Mouse (Mus musculus) bone marrow, adult 2 months (tissue): ENCODE measurements around the gene Dgki. TPM values are rescaled to one million over a fixed set of nuclear protein-coding genes. Genes with fewer than 3 reads are reported as not detected.

Experiments
- H3K27ac ChIP-seq: fragments of 200-500 bp; 2 replicates; pipeline ENCODE4 v1.5.1; 2012; ENCODE audit warnings: low read depth, mild to moderate bottlenecking, control low read depth, inconsistent platforms, low read length; ENCODE audit not compliant: control insufficient read depth, poor library complexity, insufficient read depth
- H3K4me1 ChIP-seq: fragments of 200-500 bp; 2 replicates; pipeline ENCODE4 v1.6.1; 2011; ENCODE audit warnings: low read length; ENCODE audit not compliant: control insufficient read depth, insufficient read depth
- H3K4me3 ChIP-seq: fragments of 200-500 bp; replicated peaks from 2 replicates; pipeline ENCODE3; 2011; ENCODE audit warnings: mild to moderate bottlenecking, low read depth, low read length, control low read depth; ENCODE audit not compliant: control insufficient read depth
- CTCF ChIP-seq: fragments of 200-500 bp; IDR thresholded peaks from 2 replicates; pipeline ENCODE4 v1.5.1; 2011; ENCODE audit warnings: low read length, control low read depth; ENCODE audit not compliant: control insufficient read depth, insufficient read depth
- POLR2A ChIP-seq: fragments of 200-500 bp; IDR thresholded peaks from 2 replicates; pipeline ENCODE4 v1.6.1; 2011; ENCODE audit warnings: low read depth, mild to moderate bottlenecking, control low read depth, low read length, borderline replicate concordance; ENCODE audit not compliant: control insufficient read depth
- WGBS: fragments of 180-500 bp; shearing (Covaris S2); methylation state at CpG from one replicate; pipeline ENCODE4 v1.1.7; 2018; 5-methylcytosine and 5-hydroxymethylcytosine counted together
- polyA plus RNA-seq: library from polyadenylated mRNA; stranded (reverse); fragments of >200 nt; gene quantifications from 2 replicates; pipeline ENCODE4 v1.2.4, GENCODE M21; 2011; ENCODE audit warnings: low replicate concordance; ENCODE audit not compliant: missing spikeins, insufficient read depth, insufficient read length

Gene Dgki
- polyA plus RNA-seq, 1 experiment = 7.2 TPM

DNA sequence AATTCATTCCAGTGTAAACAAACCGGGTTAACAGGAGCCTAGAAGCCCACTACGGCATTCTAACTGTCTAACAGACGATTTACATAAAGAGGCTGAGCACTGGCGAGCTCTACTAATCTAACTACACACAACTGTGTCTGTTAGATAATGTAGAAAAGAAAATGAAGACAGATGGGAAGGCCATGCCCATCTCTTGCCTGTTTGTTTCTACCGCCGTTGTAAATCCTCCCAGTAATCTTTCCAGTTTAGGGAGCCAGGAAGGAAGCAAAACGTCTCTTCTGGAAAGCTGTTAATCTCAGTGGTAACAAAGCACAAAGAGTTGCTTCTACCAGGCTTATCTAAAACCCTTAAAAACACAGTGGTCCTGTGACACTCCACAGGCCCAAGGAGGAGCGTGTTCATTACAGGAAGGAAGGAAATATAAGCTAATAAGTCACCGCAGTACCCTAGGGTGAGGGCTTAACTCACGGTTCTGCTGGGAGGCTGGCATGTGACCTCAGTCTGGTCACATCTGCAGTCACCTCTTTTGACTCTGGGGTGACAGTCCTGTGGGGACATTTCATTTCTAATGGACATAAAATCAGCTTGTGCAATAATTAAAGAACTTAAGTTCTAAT, 235.7 kb downstream of the Dgki start:
- H3K4me3 ChIP-seq = no peak overlapping the region
- no peaks in the 10 kb centered on the region; the same call in 1 of the 2 replicates for H3K4me1 ChIP-seq
- H3K27ac ChIP-seq = no peak overlapping the region
- no peak for TF ChIP-seq CTCF
- TF ChIP-seq POLR2A = no peak
- 17% methylated on average over 10 of the region's 10 CpGs for WGBS

DNA sequence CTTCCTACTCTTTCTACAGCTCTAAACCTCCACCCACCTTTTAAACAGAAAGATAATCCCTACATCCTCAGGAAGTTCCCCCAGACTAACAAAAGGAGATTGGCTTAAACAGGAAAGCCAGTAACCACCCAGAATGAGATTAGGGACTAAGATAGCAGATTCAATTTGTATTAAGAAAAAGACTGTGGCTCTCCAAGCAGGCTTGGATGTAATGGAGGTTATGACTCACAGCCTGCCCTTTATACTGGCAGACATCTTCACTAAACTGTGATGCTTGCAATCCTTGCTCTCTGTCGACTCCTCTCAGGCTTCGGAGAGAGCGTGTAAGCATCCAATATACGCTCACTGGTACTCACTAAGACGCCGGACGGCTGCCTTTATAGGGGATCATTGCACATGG, 236.7 kb downstream of the Dgki start:
- 83% methylated on average over 7 of the region's 7 CpGs for WGBS
- H3K4me3 ChIP-seq = no peak overlapping the region
- H3K27ac ChIP-seq = no peak overlapping the region
- TF ChIP-seq POLR2A = no peak
- TF ChIP-seq CTCF = no peak
- no peaks in the 10 kb centered on the region; the same call in 1 of the 2 replicates for H3K4me1 ChIP-seq

DNA sequence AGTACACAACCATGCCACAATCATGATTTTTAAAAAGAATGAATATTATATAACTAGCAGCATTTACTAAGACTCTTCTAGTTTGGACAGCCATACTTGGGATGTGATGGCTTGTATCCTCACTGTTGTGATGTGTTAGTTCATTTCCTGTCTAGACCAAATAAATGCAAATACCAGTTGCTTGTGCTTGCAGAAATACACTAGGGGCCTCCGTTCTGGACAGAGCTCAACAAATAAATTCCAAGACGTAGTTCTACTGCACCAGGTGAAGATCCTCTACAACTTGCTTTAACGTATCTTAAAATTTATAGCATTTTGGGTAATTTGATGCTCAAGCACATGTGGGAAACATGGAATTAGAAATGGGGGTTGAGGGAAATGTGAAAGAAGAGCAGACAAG, 239.9 kb downstream of the Dgki start:
- TF ChIP-seq CTCF (no peak), POLR2A (no peak)
- Histone ChIP-seq H3K4me3 (no peak overlapping the region), H3K27ac (no peak overlapping the region), H3K4me1 (no peaks in the 10 kb centered on the region; the same call in 1 of the 2 replicates)
- WGBS = 82% methylated on average over 3 of the region's 3 CpGs

DNA sequence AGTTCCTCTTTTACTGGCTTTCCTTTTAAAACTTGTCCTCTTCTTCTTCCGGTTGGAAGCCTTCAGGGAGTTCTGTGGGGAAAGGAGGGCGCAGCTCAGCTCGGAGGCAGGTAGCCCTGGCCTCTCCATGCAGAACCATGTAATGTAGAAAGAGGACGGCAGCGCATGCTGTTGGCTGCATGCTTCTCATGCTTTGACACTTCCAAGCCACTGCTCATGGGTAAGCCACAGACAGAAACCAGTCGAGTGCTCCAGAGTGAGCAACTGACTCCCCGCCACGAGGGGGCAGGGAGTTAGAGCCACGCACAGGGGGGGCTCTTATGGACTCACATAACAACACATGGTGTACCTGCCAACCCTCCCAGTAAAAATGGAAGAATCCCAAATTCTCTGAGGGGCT, 242.0 kb downstream of the Dgki start:
- no peak overlapping the region for H3K27ac ChIP-seq
- H3K4me1 ChIP-seq = no peaks in the 10 kb centered on the region
- H3K4me3 ChIP-seq = no peak overlapping the region
- 66% methylated on average over 9 of the region's 9 CpGs for WGBS
- TF ChIP-seq POLR2A (no peak), CTCF (no peak)

DNA sequence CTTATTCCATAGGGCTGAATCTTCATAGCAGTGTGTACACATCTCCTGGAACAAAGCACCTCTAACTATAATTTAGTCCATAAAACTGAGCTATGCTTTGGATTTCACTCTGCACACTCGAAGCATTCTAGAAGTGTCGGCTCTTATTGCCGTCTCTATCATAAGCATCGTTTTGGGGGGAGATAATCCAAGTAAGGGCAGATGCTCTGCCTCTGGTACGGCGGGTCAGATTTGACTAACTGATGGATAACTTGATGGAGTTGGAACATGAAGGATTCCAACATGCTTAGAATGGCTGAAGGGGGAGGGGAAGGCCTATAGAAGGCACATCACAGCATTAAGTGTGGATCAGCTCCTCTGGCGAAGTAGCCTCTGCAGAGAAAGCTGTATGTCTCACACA, 242.4 kb downstream of the Dgki start:
- no peaks in the 10 kb centered on the region for H3K4me1 ChIP-seq
- no peak overlapping the region for H3K4me3 ChIP-seq
- TF ChIP-seq POLR2A = no peak
- TF ChIP-seq CTCF = no peak
- no peak overlapping the region for H3K27ac ChIP-seq
- WGBS = 86% methylated on average over 7 of the region's 7 CpGs

DNA sequence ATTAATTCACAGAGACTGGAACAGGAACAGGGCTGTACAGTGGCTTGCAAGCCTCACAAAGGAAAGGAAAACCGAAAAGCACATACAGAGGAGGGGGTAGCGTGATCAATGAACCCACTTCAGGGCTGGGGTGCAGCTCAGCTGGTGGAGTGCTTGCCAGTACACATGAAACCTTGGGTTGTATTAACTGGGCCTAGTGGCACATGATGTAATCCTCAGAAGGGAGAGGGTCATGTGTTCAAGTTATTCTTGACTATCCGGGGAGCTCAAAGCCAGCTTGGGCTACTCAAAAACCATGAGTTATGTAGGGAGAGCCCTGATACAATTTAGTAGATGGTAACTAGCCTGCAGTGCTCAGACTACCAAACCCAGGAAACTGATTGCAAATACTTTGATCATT, 244.3 kb downstream of the Dgki start:
- H3K4me1 ChIP-seq = no peaks in the 10 kb centered on the region
- 83% methylated on average over 3 of the region's 3 CpGs for WGBS
- H3K4me3 ChIP-seq = no peak overlapping the region
- H3K27ac ChIP-seq = no peak overlapping the region
- TF ChIP-seq CTCF (no peak), POLR2A (no peak)

DNA sequence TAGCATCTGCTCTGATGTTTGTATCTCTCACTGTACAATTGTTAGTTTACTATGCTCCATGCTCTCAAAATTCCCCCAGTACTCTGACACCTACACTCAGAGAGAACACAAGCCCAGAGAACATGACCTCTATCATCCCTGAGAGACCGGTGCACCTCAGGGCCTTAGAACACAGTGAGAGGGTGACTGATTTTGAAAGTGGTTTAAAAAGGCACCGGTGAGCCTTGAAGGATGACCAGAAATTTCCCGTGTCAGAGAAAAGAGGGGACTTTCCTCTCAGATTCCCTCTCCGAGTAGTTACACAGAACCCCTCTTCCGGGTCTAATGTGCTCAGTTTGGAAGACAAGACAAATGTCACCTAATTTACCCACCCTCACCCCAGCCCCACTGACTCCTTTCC, 244.9 kb downstream of the Dgki start:
- H3K4me3 ChIP-seq = no peak overlapping the region
- no peak for TF ChIP-seq CTCF
- TF ChIP-seq POLR2A = no peak
- no peaks in the 10 kb centered on the region for H3K4me1 ChIP-seq
- WGBS = 82% methylated on average over 5 of the region's 5 CpGs
- H3K27ac ChIP-seq = no peak overlapping the region

DNA sequence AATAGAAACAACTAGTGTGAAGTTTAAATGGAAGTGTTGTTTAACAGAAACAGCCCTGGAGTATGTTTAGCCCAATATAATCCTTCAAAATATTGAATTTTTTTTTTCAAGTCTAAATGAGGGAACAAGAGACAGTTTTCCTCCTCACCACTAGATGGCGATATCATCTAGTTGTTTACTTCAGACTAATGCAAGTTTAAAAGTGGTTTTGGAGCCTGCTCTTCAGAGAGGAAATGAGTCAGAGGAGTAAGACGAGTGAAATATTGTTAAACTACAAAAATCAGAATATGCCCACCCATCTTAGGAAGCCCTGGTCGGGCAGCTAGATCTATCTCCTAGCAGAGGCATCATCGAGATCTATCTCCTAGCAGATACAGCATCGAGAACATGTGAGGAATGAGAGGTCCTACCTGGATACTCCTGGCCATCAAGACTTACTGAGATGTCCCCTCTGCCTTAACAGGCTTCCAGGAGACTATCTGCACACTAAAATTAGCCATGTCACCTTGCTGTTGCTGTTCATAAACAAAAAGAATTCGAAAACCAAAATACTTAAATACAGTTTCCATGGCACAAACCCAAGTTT, 245.5 kb downstream of the Dgki start:
- 29% methylated on average over 6 of the region's 6 CpGs for WGBS
- H3K4me3 ChIP-seq = no peak overlapping the region
- no peaks in the 10 kb centered on the region for H3K4me1 ChIP-seq
- H3K27ac ChIP-seq = no peak overlapping the region
- TF ChIP-seq POLR2A (no peak), CTCF (0 out of 2 replicates have a peak, but pooled peaks have one; percentile 21)
